Mouse (Mus musculus): ENCODE results near the gene Gm21830.
A peak's percentile ranks its signal among the peaks of the same experiment; 100 is the strongest.
"Not testable (repeated sequence)": the region's sequence is repeated elsewhere in the genome, so short reads cannot be mapped to it uniquely, and the experiment has no call there.

The Gm21830 gene

GRCm38 (mm10) chr2:67413425-67413824 is at the start of gene Gm21830:
TSS of gene Gm21830 (plus strand) at chr2:67413725.
- not testable (repeated sequence) for DNase-seq (ENCODE audit: low read depth, low spot score)

DNA sequence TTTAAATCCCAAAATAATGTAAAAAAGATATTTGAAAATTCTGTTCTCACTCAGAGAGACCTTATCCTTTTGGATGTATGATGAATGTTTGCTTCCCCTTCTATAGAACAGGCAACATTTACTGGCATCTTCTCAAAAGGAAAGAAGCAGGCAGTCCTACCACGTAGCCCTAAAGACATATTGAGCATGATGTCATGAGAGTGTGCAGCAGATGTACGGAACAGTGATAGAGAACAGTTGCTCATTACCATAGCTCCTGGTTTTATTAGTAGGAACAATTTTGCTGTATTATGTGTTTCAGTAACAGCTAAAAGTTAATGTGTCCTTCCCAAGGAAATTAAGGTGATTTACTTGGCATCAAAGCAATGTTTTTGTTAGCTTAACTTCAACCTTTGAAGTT is 49.0 kb upstream of the Gm21830 start:
- no peak for DNase-seq (ENCODE audit: low read depth, low spot score)

- DNase-seq (ENCODE audit: low read depth, low spot score): no peak
Observed at GRCm38 (mm10) chr2:67378504-67378903, 35.0 kb upstream of the Gm21830 start.

GRCm38 (mm10) chr2:67420853-67421252 is 7.3 kb downstream of the Gm21830 start:
- no peak for DNase-seq (ENCODE audit: low read depth, low spot score)

GRCm38 (mm10) chr2:67422799-67423198 is 9.3 kb downstream of the Gm21830 start:
- DNase-seq (ENCODE audit: low read depth, low spot score): no peak

DNA sequence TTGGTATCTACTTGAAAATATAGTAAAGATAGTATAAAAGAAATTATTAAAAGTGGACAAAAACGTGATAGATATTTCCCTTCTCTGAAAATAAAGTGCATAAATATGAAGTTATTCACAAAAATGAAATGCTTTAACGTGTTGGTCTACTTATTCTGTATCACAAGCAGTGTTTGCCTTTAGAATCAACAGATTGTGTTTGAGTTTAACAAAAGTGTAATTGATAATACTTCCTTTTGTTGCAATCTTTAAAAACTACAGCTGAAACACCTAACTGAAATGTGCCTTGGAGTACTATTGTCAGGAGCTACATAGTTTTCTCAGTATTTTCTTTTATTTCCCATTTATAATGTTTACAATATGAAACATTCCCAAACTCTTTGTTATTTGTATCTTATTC is 19.6 kb downstream of the Gm21830 start, which contains the start of gene Gm26727:
Gene Gm26727, minus strand, starts transcription at position 101 of the 400 bp plus-strand sequence.
- no peak for DNase-seq (ENCODE audit: low read depth, low spot score)

DNA sequence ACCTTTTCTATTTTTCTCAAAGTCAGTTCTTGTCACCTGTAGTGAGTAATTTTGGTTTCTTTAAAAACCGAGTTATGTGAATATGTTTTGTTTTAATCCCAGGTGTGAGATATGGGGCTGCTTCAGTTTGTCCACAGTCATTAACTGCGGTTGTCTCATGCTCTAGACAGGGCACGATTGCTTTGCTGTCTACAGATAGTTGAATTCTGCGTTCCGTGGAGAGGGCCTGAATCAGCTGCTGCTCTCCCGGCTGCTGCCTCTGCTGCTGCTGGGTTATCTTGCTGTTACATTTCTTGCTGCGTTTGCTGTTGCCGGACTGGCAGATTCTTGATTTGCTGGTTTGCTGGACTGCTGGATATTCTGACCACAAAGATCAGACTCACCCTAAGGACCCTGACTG is 24.8 kb downstream of the Gm21830 start:
- DNase-seq (ENCODE audit: low read depth, low spot score): no peak

GRCm38 (mm10) chr2:67445780-67446179 is 32.3 kb downstream of the Gm21830 start, which contains the start of gene Xirp2:
TSS of gene Xirp2 (plus strand) at chr2:67446002.
- no peak for DNase-seq (ENCODE audit: low read depth, low spot score)

DNA sequence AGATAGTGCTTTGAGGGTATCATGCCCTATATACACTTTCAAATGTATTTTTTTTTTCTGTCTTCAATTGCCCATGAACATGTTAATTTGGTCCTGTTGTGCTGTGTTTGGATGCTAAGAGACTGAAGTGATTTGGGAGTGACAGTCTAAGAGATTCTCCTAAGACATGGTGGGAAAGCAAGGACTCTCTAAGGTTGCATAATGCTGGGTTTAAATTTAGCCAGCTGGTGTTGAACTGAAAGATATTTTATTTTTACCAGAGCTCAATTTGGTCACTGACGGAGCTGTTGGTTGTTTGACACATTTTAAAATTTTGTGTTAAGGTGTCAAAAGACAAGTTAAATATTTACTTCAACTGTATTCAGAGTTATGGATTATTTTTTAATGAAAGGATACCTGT is 33.2 kb downstream of the Gm21830 start:
- DNase-seq (ENCODE audit: low read depth, low spot score): no peak

DNA sequence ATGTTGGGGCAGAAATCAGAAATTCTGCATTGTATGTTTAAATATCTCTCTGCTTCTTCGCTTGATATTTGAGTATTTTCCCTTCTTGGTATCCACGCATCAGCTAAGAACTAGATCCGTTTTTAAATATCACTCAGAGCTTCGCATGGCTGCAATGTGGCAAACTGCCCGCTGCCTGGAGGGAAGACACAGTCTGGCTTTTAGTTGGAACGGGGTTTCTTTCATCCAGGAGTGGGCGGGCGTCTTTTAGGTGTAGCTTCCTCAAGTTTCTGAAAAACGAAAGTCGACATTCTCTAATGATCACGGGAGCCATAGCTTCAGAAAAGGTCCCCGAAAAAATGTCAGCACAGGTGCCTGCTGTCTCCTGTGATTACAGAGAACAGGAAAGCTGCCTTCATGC is 33.7 kb downstream of the Gm21830 start:
- no peak for DNase-seq (ENCODE audit: low read depth, low spot score)

GRCm38 (mm10) chr2:67460857-67461256 is 47.3 kb downstream of the Gm21830 start:
- no peak for DNase-seq (ENCODE audit: low read depth, low spot score)

DNA sequence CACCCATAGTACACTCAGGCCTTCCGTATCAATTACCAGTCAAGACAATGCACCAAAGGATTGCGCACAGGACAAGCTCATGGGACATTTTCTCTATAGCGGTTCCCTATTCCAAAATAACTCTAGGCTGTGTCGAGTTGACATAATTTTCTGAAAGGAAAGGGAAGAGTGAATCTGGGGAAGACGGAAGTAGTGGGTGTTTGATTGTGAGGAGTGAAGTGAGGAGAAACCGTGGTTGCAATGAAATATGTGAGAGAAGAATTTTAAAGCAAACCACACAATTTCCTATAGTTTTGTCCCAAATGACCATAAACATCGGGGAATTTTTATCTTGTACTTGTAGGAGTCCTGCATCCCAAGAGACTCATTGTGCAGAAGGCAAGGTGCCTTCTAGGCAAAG is 53.5 kb downstream of the Gm21830 start:
- no peak for DNase-seq (ENCODE audit: low read depth, low spot score)

GRCm38 (mm10) chr2:67470030-67470429 is 56.5 kb downstream of the Gm21830 start:
- not testable (repeated sequence) for DNase-seq (ENCODE audit: low read depth, low spot score)

GRCm38 (mm10) chr2:67477753-67478152 is 64.2 kb downstream of the Gm21830 start:
- peak; percentile 14 for DNase-seq (ENCODE audit: low read depth, low spot score)

DNA sequence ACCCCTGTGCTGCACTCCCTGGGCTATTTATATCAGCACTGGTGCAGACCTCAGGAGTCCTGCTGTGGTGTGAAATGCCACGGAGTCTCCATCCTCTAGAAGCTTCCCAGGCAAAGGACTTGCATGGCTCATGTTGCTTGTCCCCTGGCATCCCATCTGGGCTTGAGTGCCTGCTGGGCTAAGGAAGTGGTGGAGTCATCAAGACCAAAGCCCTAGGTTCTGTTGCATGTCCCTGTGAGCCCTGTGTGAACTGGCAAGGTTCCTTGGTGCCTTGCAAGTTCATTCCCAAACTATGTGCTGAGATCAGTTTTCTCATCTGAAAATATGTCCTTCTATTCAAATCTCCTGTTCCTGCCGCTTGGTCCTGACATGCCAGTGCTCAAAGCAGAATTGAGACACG is 67.5 kb downstream of the Gm21830 start:
- no peak for DNase-seq (ENCODE audit: low read depth, low spot score)
